Mouse (Mus musculus): ENCODE data around the gene Pdhb.
"Not testable (repeated sequence)": the region's sequence is repeated elsewhere in the genome, so short reads cannot be mapped to it uniquely, and the experiment has no call there.

The Pdhb gene

DNA sequence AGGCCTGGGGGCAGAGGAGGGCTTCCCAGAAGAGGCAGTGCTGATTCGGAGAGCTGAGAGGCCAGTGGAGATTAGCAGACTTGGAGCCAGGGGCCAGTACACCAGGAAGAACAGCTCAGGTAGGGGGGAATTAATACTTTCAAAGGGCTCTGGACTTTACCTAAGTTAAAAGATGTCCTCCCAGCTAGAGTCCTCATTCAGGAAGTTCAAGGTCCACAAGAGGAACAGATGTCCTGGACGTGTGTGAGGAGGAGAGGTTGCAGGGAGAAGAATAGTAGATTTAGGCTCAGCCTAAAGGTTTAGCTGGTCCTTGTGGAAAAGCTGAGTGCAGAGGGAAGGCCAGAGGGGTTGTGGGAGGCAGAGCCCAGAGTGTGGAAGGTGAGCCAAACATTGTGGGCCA, 38.6 kb downstream of the Pdhb start:
- in situ Hi-C loops (cut with MboI), result no loop called here

DNA sequence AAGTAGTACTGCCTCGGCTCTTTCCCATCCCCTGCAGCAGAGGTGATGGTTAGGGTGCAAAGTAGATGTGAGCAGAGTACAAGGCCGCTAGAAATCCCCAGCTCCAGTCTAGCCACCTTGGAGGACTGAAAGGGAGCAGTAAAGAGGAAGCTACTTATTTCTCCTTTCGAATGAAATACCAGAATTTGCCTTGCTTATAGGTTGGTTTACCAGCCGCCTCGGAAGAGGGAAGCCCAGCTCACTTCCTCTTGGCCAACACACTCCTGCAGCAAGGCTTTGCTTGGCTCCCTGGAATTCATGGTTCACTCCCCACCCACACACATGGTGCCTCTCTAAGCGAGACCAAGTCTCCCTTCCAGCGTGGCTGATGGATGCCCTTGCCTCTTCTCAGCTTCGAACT, 40.0 kb downstream of the Pdhb start:
- in situ Hi-C loops (cut with MboI), result no loop called here

DNA sequence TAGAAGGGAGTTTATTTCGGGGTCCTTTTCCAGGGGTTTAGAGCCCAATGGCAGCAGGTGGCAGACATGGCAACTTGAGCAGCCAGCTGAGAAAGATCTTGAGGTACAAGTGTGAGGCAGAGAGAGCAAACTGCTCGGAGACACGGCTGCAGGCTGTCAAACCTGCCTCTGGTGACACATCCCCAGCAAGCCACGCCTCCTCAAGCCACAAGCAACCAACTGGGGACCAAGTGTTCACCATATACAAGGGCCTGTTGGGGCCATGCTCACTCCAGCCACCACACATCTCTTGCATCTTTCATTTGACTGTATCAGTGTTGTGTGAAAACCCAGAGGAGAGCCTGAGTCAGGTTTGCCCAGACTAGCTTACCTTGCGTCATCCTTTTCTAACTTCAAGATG, 44.9 kb downstream of the Pdhb start:
- in situ Hi-C loops (cut with MboI), result no loop called here

DNA sequence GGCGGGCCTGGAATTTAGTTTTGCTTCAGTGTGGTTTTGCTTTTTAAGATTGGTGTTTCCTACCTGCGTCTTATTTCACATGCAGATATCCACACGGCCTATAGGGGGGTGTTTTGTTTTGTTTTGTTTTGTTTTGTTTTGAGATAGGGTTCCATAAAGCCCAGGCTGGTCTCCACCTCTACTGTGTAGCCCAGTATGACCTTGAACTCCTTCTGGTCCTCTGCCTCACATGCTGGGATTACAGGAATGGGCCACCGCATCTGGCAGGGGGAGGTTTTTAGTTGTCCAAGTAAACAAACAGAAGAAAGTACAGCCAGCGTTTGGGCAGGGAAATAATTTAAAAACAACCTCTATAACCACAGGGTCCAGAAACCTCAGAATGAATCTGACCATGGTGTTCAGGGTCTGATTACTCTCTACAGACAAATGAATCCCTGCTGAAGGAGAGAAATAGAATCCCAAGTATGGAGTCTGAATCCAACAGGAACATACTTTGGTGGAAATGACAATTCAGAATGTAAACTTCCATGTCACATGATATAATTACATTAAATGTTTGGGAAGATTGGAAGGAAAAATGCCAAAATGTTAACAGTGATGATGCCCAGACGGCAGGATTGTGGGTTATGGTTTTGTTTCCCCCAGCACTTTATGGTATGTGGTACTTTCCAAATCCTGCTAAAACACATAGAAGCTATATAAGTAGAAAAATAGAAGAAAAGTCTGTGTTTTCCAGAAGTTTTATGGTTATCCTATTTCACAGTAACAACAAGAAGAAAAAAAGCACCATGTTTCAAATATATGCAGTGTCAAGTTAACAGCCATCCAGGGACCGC, 48.6 kb downstream of the Pdhb start:
- in situ Hi-C loops (cut with MboI), result no loop called here

DNA sequence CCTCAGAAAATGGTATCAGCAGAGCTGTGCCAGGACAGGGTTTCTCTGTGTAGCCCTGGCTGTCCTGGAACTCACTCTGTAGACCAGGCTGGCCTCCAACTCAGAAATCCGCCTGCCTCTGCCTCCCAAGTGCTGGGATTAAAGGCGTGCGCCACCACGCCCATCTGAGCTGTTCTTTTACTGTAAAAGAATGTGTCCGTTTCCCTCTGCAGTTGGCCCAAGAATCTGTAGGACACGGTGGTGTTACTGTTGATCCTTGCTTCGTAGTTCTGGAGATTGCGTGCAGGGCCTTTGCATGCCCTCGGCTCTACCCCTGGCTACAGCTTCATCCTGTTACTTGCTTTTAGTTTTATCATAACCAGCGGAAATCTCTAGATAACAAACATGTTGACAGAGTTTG, 49.2 kb downstream of the Pdhb start:
- in situ Hi-C loops (cut with MboI), result not testable (repeated sequence)

DNA sequence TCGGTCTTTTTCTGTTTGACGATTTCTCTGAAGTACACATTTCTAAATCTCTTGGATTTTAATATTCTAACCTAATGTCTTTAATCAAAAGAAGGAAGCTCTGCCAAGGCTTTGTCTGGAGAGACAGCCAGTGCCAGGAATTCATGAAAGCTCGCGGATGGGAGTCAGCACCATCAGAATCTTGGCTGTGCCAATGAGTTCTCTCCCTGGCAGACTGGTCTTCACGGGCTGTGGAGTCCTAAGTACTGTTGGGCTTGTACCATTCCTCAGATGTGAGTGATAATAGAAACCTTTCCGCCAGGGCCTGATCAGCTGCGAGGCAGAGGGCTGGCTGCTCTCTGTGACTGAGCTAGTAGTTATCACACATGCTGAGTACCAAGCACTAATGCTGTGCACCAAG, 49.7 kb downstream of the Pdhb start:
- in situ Hi-C loops (cut with MboI), result no loop called here

DNA sequence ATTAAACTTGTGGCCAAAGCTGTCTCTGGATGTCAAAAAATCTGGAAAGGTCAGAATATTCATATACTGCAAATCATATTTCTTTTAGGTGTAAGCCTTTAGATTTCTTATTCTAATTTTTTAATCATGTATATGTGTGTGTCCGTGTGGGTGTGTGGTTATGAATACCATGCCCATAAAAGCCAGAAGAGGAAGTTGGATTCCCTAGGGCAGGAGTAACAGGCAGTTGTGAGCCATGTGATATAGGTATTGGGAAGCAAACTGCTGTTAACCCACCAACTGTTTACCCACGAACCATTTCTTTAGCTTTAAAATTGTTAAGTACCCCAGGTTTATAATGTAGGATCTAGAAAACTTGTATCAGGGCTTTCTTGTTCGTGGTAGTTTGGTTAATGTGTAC, 52.9 kb downstream of the Pdhb start:
- in situ Hi-C loops (cut with MboI), result no loop called here

DNA sequence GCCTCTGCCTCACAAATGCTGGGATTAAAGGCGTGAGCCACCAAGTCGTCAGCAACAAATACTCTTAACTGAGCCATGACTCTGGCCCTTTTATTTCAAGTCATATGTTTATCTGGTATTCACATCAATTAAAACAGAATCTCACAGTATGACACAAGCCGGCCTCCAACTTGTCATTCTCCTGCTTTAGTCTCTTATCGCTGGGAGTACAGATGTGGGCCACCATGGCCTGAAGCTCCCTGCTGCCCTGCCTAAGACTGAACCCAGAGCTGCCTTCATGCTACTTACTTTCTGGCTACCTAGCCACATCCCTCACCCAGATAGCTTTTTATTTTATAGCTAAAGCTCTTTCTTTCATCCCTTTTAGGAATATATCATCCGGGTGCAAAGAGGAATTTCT, 53.4 kb downstream of the Pdhb start:
- in situ Hi-C loops (cut with MboI), result no loop called here

DNA sequence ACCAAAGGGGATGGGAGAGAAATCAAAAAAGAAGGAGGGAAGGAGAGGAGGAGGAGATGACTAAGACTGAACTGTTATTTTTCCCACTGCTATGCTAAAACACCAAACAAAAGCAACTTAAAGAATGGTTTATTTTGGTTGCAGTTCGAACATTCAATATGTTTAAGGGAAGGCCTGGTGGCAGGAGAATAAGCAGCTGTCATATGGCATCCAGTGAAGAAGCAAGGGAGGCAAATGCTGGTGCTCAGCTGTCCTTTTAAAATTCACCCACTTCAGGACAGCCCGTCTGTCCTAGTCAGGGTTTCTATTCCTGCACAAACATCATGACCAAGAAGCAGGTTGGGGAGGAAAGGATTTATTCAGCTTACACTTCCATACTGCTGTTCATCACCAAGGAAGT, 55.5 kb downstream of the Pdhb start:
- in situ Hi-C loops (cut with MboI), result no loop called here

All from mature B cell (primary cell).